Mouse (Mus musculus) embryonic facial prominence, embryonic 12.5 days (tissue): ENCODE results near the gene Gpha2. TPM values are rescaled to one million over a fixed set of nuclear protein-coding genes. Genes with fewer than 3 reads are reported as not detected.

Experiments
- ATAC-seq: fragments of 200-750 bp; cut with Nextera tagmentation; 2 replicates; pipeline ENCODE4 v1.8.0; 2017; ENCODE audit not compliant: insufficient number of reproducible peaks, insufficient read depth, low FRiP score, low TSS enrichment
- H3K27ac ChIP-seq: fragments of 300-500 bp; sonication (generic); 2 replicates; pipeline ENCODE4 v1.5.1; 2016; ENCODE audit warnings: mild to moderate bottlenecking
- H3K27me3 ChIP-seq: fragments of 300-500 bp; sonication (generic); 2 replicates; pipeline ENCODE4 v1.6.1; 2016; ENCODE audit warnings: mild to moderate bottlenecking, moderate library complexity
- H3K36me3 ChIP-seq: fragments of 300-500 bp; sonication (generic); 2 replicates; pipeline ENCODE4 v1.6.1; 2016; ENCODE audit warnings: mild to moderate bottlenecking
- H3K4me1 ChIP-seq: fragments of 300-500 bp; sonication (generic); 2 replicates; pipeline ENCODE4 v1.6.1; 2016
- H3K4me2 ChIP-seq: fragments of 300-500 bp; sonication (generic); replicated peaks from 2 replicates; pipeline ENCODE4 v1.6.1; 2016; ENCODE audit warnings: mild to moderate bottlenecking, moderate library complexity
- H3K4me3 ChIP-seq: fragments of 300-500 bp; sonication (generic); 2 replicates; pipeline ENCODE4 v1.5.1; 2016; ENCODE audit warnings: mild to moderate bottlenecking
- H3K9ac ChIP-seq: fragments of 300-500 bp; sonication (generic); 2 replicates; pipeline ENCODE4 v1.6.1; 2016; ENCODE audit warnings: mild to moderate bottlenecking, moderate library complexity
- H3K9me3 ChIP-seq: fragments of 300-500 bp; sonication (generic); 2 replicates; pipeline ENCODE4 v1.6.1; 2016; ENCODE audit warnings: mild to moderate bottlenecking, moderate library complexity
- WGBS: fragments of 180-500 bp; shearing (Covaris S2); methylation state at CpG from one replicate; pipeline ENCODE4 v1.1.7; 2016; 5-methylcytosine and 5-hydroxymethylcytosine counted together
- polyA plus RNA-seq: library from polyadenylated mRNA; unstranded; fragments of >200 nt; fragmentation: Nextera tagmentation; extraction: Ambion mirVana; gene quantifications from 2 replicates; pipeline ENCODE4 v1.2.1, GENCODE M21; 2016

Gene Gpha2
- polyA plus RNA-seq: 2.3 and 3.1 TPM in 2 replicates

GRCm38 (mm10) chr19:6226135-6226534, at the start of gene Gpha2:
Gene Gpha2 (plus strand): TSS chr19:6226380.
- H3K27ac ChIP-seq: peak within 1 kb of the TSS; percentile 65; the same call in 1 of the 2 replicates
- H3K9ac ChIP-seq: no peak within 1 kb of the TSS
- peaks cover 36% of the 10 kb centered on the region for H3K36me3 ChIP-seq
- 10% methylated on average over 2 of the region's 2 CpGs for WGBS
- H3K4me2 ChIP-seq: no peak within 1 kb of the TSS
- peaks cover 5% of the 10 kb centered on the region; the same call in 1 of the 2 replicates for H3K4me1 ChIP-seq
- peak; percentile 58; the same call in 1 of the 2 replicates for ATAC-seq
- no peaks in the 10 kb centered on the region for H3K9me3 ChIP-seq
- H3K27me3 ChIP-seq: no peaks in the 10 kb centered on the region
- no peak within 1 kb of the TSS for H3K4me3 ChIP-seq

GRCm38 (mm10) chr19:6178775-6179174, 47.4 kb upstream of the Gpha2 start:
- Histone ChIP-seq H3K27me3 (no peaks in the 10 kb centered on the region), H3K9ac (no peak overlapping the region), H3K4me2 (no peak overlapping the region), H3K27ac (no peak overlapping the region), H3K36me3 (no peaks in the 10 kb centered on the region), H3K9me3 (no peaks in the 10 kb centered on the region), H3K4me1 (peaks cover 2% of the 10 kb centered on the region; the same call in 1 of the 2 replicates), H3K4me3 (no peak overlapping the region)
- no peak for ATAC-seq
- 90% methylated on average over 6 of the region's 6 CpGs for WGBS

GRCm38 (mm10) chr19:6181629-6182028, 44.6 kb upstream of the Gpha2 start:
- Histone ChIP-seq H3K27me3 (no peaks in the 10 kb centered on the region), H3K4me3 (no peak overlapping the region), H3K27ac (no peak overlapping the region), H3K9me3 (no peaks in the 10 kb centered on the region), H3K4me1 (no peaks in the 10 kb centered on the region), H3K36me3 (no peaks in the 10 kb centered on the region), H3K9ac (no peak overlapping the region), H3K4me2 (no peak overlapping the region)
- 14% methylated on average over 5 of the region's 5 CpGs for WGBS
- ATAC-seq: no peak

- WGBS: 3% methylated on average over 3 of the region's 3 CpGs
These were observed 43.6 kb upstream of the Gpha2 start for GRCm38 (mm10) chr19:6182534-6182933.

GRCm38 (mm10) chr19:6184131-6184530, 42.0 kb upstream of the Gpha2 start, which contains the start of gene Majin:
Gene Majin (plus strand): TSS chr19:6184388.
- Histone ChIP-seq H3K9ac (no peak within 1 kb of the TSS), H3K9me3 (no peaks in the 10 kb centered on the region), H3K27me3 (no peaks in the 10 kb centered on the region), H3K4me1 (no peaks in the 10 kb centered on the region), H3K4me3 (no peak within 1 kb of the TSS), H3K27ac (no peak within 1 kb of the TSS), H3K36me3 (no peaks in the 10 kb centered on the region), H3K4me2 (no peak within 1 kb of the TSS)
- ATAC-seq: no peak
- 86% methylated on average over 23 of the region's 23 CpGs for WGBS

More at GRCm38 (mm10) chr19:6182534-6182933, 43.6 kb upstream of the Gpha2 start:
- Histone ChIP-seq H3K4me1 (no peaks in the 10 kb centered on the region), H3K9me3 (no peaks in the 10 kb centered on the region), H3K9ac (no peak overlapping the region), H3K27me3 (no peaks in the 10 kb centered on the region), H3K36me3 (no peaks in the 10 kb centered on the region), H3K4me2 (no peak overlapping the region), H3K27ac (no peak overlapping the region), H3K4me3 (no peak overlapping the region)
- 0 out of 2 replicates have a peak, but pooled peaks have one; percentile 47 for ATAC-seq

GRCm38 (mm10) chr19:6204265-6204664, 21.9 kb upstream of the Gpha2 start:
- WGBS: 81% methylated on average over 2 of the region's 2 CpGs
- H3K9ac ChIP-seq: no peak overlapping the region
- no peak overlapping the region for H3K4me2 ChIP-seq
- no peak for ATAC-seq
- no peaks in the 10 kb centered on the region for H3K36me3 ChIP-seq
- no peak overlapping the region for H3K4me3 ChIP-seq
- H3K9me3 ChIP-seq: no peaks in the 10 kb centered on the region
- H3K4me1 ChIP-seq: no peaks in the 10 kb centered on the region
- H3K27ac ChIP-seq: no peak overlapping the region
- no peaks in the 10 kb centered on the region for H3K27me3 ChIP-seq

GRCm38 (mm10) chr19:6206716-6207115, 19.5 kb upstream of the Gpha2 start:
- ATAC-seq: no peak
- H3K27me3 ChIP-seq: no peaks in the 10 kb centered on the region
- no peak overlapping the region for H3K4me3 ChIP-seq
- WGBS: 59% methylated on average over 5 of the region's 5 CpGs
- H3K9ac ChIP-seq: no peak overlapping the region
- no peak overlapping the region for H3K4me2 ChIP-seq
- no peaks in the 10 kb centered on the region for H3K36me3 ChIP-seq
- no peak overlapping the region for H3K27ac ChIP-seq
- no peaks in the 10 kb centered on the region for H3K4me1 ChIP-seq
- no peaks in the 10 kb centered on the region for H3K9me3 ChIP-seq

- no peak overlapping the region for H3K4me2 ChIP-seq
- no peak overlapping the region for H3K27ac ChIP-seq
- H3K27me3 ChIP-seq: no peaks in the 10 kb centered on the region
- H3K36me3 ChIP-seq: no peaks in the 10 kb centered on the region
- no peak overlapping the region for H3K4me3 ChIP-seq
- WGBS: 87% methylated on average over 6 of the region's 6 CpGs
- ATAC-seq: no peak
- H3K9me3 ChIP-seq: no peaks in the 10 kb centered on the region
- 0 out of 2 replicates have a peak, but pooled peaks cover 5% of the 10 kb centered on the region for H3K4me1 ChIP-seq
- H3K9ac ChIP-seq: no peak overlapping the region
These were observed 10.0 kb upstream of the Gpha2 start for GRCm38 (mm10) chr19:6216046-6216705.

- no peak for ATAC-seq
- H3K4me1 ChIP-seq: 0 out of 2 replicates have a peak, but pooled peaks cover 5% of the 10 kb centered on the region
- no peak overlapping the region for H3K4me3 ChIP-seq
- no peaks in the 10 kb centered on the region for H3K27me3 ChIP-seq
- WGBS: 71% methylated on average over 6 of the region's 6 CpGs
- no peaks in the 10 kb centered on the region for H3K9me3 ChIP-seq
- H3K36me3 ChIP-seq: no peaks in the 10 kb centered on the region
- no peak overlapping the region for H3K9ac ChIP-seq
- H3K4me2 ChIP-seq: no peak overlapping the region
- no peak overlapping the region for H3K27ac ChIP-seq
These were observed 7.6 kb upstream of the Gpha2 start for GRCm38 (mm10) chr19:6218606-6219005.

GRCm38 (mm10) chr19:6226763-6227162, 583 bp downstream of the Gpha2 start:
- Histone ChIP-seq H3K27ac (no peak overlapping the region), H3K4me2 (no peak overlapping the region), H3K4me3 (no peak overlapping the region), H3K36me3 (peaks cover 42% of the 10 kb centered on the region), H3K27me3 (no peaks in the 10 kb centered on the region), H3K9ac (no peak overlapping the region), H3K4me1 (peaks cover 5% of the 10 kb centered on the region; the same call in 1 of the 2 replicates), H3K9me3 (no peaks in the 10 kb centered on the region)
- WGBS: 89% methylated on average over 14 of the region's 14 CpGs
- 0 out of 2 replicates have a peak, but pooled peaks have one; percentile 13 for ATAC-seq

GRCm38 (mm10) chr19:6227864-6228263, 1.7 kb downstream of the Gpha2 start:
- no peak overlapping the region for H3K27ac ChIP-seq
- no peaks in the 10 kb centered on the region for H3K9me3 ChIP-seq
- WGBS: 93% methylated on average over 4 of the region's 4 CpGs

GRCm38 (mm10) chr19:6230411-6230810, 4.2 kb downstream of the Gpha2 start:
- Histone ChIP-seq H3K9ac (no peak overlapping the region), H3K4me2 (no peak overlapping the region), H3K36me3 (peaks cover 53% of the 10 kb centered on the region), H3K4me3 (no peak overlapping the region), H3K9me3 (no peaks in the 10 kb centered on the region), H3K27ac (no peak overlapping the region), H3K27me3 (no peaks in the 10 kb centered on the region), H3K4me1 (peaks cover 18% of the 10 kb centered on the region)
- ATAC-seq: no peak
- WGBS: 87% methylated on average over 4 of the region's 4 CpGs

More at GRCm38 (mm10) chr19:6227864-6228263, 1.7 kb downstream of the Gpha2 start:
- Histone ChIP-seq H3K27me3 (no peaks in the 10 kb centered on the region), H3K4me1 (peaks cover 5% of the 10 kb centered on the region; the same call in 1 of the 2 replicates), H3K36me3 (peaks cover 48% of the 10 kb centered on the region), H3K9ac (no peak overlapping the region), H3K4me3 (no peak overlapping the region), H3K4me2 (no peak overlapping the region)
- ATAC-seq: no peak
